Mouse (Mus musculus): ENCODE data around the gene Hacl1. TPM values are rescaled to one million over a fixed set of nuclear protein-coding genes. Genes with fewer than 3 reads are reported as not detected.

Hacl1 gene
- total RNA-seq (2023) = 1 to 10 TPM; 8.8 to 10.0 TPM

GRCm38 (mm10) chr14:31640890-31641505 is at the start of gene Hacl1, which contains the start of gene Btd:
Gene Hacl1 (minus strand): TSS chr14:31641286.
Gene Btd (plus strand): TSS chr14:31641028.

GRCm38 (mm10) chr14:31640346-31640889 is 668 bp downstream of the Hacl1 start, which contains the start of gene Gm49387:
Gene Gm49387 (minus strand): TSS chr14:31640878.

GRCm38 (mm10) chr14:31591243-31591642 is 49.8 kb downstream of the Hacl1 start, which contains the start of gene Colq:
Gene Colq (minus strand): TSS chr14:31591343.

Other genes starting within 250 kb of the Hacl1 start
- gene Sh3bp5, start 205.2 kb downstream of the Hacl1 start, total RNA-seq (2023) = 10 to 100 TPM; 59.2 to 71.4 TPM
- gene Eaf1, start 146.9 kb downstream of the Hacl1 start, total RNA-seq (2023) = 10 to 100 TPM; 29.8 to 35.2 TPM
- 10 to 100 TPM; 55.4 to 62.5 TPM for gene Mettl6, start 146.2 kb downstream of the Hacl1 start, total RNA-seq (2023)
- 1 to 10 TPM; 1.9 to 2.0 TPM for gene Colq, start 49.9 kb downstream of the Hacl1 start, total RNA-seq (2023)
- gene Gm49387, start 408 bp downstream of the Hacl1 start, total RNA-seq (2023) = not detected
- gene Btd, start 258 bp downstream of the Hacl1 start, total RNA-seq (2023) = 10 to 100 TPM; 13.4 to 16.8 TPM
- gene Ankrd28, start 189.4 kb upstream of the Hacl1 start, total RNA-seq (2023) = 1 to 10 TPM; 4.8 to 6.1 TPM

All from monocyte, adult 59 days (primary cell).